Mouse (Mus musculus): ENCODE results near the gene Acot7. TPM values are rescaled to one million over a fixed set of nuclear protein-coding genes. Genes with fewer than 3 reads are reported as not detected.

Gene Acot7
- total RNA-seq, 2 experiments from 2014 or later, result 9.7 to 19.4 TPM

DNA sequence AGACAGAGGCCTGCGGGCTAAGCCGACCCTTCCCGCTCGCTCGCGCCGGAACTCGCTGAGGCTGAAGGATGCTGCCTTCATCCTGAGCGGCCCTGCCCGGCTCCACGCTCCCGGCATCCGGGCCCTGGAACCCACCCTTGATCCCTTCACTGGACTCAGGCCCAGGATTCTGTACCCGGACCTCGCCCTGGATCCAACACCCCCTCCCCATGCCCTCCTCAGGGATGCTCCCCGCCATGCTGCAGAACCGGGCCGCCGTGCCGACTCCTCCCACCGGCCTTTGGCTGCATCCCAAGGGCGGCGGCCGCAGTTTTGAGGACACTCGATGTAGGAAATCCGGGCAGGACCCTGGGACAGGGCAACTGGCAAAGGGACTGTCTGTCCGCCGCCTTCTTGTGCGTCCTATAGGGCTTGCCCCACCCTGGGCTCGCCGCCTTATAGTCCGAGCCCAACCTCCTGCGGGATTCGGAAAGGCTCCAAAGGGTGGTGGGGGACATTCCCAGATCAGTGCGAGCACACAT, 470 bp downstream of the Acot7 start:
- peak; percentile 42 for ATAC-seq (replicated peaks; ENCODE audit: low FRiP score, poor library complexity, severe bottlenecking)

DNA sequence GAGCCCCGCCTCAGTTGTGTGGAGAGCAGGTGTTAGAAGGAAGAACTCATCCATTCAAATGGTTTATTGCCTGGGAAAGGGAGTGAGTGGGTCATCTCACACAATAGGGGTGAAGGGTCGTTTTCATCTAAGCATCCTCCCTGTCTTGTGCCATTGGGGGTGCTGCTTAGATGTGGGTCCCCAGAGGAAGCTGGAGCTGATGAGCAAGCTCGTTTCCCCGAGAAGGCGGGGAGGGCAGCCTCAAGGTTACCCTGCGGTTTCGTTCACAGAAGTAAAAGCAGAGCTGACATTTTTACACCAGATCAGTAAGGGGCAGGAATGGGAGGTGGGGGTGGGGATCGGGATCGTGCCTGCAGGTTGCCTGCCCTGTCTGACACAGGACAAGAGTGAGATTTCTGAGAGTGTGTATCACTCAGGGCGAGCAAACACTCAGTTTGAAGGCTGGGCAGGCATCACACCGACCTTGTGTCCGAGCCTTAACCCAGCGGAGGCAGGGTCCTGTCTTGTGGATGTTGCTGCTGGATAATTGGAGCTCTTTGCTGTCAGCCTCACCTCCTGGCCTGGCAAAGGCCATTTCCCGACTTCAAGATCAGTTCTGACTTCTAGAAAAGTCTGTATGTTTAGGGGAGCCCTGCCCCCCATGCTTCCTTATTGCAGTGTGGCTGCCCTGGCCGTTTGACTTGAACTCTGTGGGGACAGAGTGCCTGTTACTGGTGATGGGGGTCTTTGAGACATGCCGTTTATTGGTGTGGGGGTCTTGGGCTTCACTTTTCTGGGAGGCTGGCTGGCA, 1.2 kb downstream of the Acot7 start:
- no peak for ATAC-seq (replicated peaks; ENCODE audit: low FRiP score, poor library complexity, severe bottlenecking)

DNA sequence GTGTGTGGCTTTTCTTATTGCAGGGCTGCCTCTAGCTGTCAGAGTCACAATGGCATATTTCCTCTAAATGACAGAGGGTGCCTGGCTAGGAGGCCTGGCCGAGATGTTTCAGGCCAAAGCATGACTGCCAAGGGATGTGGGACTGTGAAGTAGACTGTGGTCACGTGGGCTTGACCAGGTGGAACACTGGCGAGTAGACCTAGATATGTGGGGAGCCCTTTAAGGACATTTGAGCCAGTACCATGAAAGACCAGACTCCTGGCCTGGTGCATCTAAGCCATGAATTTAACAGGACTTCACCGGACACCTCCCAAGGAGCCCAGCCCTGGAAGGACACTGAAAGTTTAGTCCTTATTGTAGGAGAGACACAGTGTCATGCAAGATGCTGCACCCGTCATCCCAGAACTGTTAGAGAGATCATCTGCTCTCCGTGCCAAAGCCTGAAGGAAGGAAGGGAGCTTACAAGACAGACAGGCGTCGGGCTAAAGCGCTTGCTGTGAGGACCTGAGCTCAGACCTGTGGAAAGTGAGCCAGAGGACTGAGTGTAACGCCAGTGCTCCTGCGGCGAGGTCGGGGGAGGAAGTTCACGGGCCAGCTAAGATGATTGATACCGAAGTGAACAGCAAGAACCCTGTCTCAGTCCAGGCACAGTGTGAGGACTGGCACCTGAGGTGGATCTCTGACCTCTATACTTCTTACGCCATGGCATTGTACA, 2.2 kb downstream of the Acot7 start:
- no peak for ATAC-seq (replicated peaks; ENCODE audit: low FRiP score, poor library complexity, severe bottlenecking)

- no peak for ATAC-seq (replicated peaks; ENCODE audit: low FRiP score, poor library complexity, severe bottlenecking)
Observed at GRCm38 (mm10) chr4:152182205-152182604, 4.3 kb downstream of the Acot7 start.

- ATAC-seq (replicated peaks; ENCODE audit: low FRiP score, poor library complexity, severe bottlenecking), result no peak
Observed at GRCm38 (mm10) chr4:152184353-152185035, 6.6 kb downstream of the Acot7 start.

- ATAC-seq (replicated peaks; ENCODE audit: low FRiP score, poor library complexity, severe bottlenecking), result no peak
Observed at GRCm38 (mm10) chr4:152185137-152185509, 7.2 kb downstream of the Acot7 start.

- ATAC-seq (replicated peaks; ENCODE audit: low FRiP score, poor library complexity, severe bottlenecking), result no peak
Observed at GRCm38 (mm10) chr4:152185510-152186204, 7.7 kb downstream of the Acot7 start.

- no peak for ATAC-seq (replicated peaks; ENCODE audit: low FRiP score, poor library complexity, severe bottlenecking)
Observed at GRCm38 (mm10) chr4:152186205-152187082, 8.5 kb downstream of the Acot7 start.

- ATAC-seq (replicated peaks; ENCODE audit: low FRiP score, poor library complexity, severe bottlenecking), result no peak
Observed at GRCm38 (mm10) chr4:152187142-152187541, 9.2 kb downstream of the Acot7 start.

DNA sequence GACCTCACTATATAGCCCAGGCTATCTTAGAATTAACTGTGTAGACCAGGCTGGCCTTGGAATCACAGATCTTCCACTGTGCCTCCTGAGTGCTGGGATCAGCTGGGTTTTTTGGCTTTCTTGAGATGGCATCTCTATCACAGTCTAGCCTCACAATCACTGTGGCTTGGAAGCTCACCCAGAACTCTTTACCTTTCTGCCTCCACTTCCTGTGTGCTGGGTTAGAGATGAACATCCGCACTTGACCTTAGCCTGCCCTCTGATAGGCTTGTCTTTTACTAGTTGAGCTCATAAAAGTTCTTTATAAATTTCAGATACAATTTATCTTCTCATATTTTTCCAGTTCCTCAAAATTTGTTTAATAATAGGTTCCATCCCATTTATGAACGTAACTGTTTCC, 10.7 kb downstream of the Acot7 start:
- ATAC-seq (replicated peaks; ENCODE audit: low FRiP score, poor library complexity, severe bottlenecking), result no peak

GRCm38 (mm10) chr4:152189071-152189470, 11.1 kb downstream of the Acot7 start:
- no peak for ATAC-seq (replicated peaks; ENCODE audit: low FRiP score, poor library complexity, severe bottlenecking)

GRCm38 (mm10) chr4:152189691-152190090, 11.8 kb downstream of the Acot7 start:
- ATAC-seq (replicated peaks; ENCODE audit: low FRiP score, poor library complexity, severe bottlenecking), result no peak

DNA sequence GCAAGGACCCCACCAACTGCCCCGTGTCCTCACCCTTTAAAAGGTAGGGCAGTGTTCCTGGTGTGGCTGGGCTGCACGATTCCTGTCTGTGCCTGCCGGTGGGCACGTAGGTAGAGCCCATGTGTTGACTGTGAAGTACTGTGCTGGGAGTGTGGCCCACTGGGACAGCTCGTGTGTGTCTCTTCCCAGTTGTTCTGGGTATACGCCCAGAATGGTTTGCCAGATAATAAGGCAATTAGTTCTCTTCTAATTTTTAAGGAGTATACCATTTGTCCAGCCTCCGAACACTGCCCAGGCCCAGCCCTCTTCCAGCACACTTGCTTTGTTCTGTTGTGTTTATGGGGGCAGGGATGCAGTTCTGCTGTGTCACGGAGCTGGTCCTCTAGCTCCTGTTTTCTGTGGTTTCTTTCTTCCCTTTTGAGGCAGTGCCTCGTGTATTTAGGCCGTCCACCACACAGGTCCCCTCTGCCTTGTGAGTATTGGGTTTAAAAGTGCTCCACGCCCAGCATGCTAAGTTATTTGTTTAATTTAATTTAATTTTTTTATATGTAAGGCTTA, 12.2 kb downstream of the Acot7 start:
- ATAC-seq (replicated peaks; ENCODE audit: low FRiP score, poor library complexity, severe bottlenecking), result no peak

DNA sequence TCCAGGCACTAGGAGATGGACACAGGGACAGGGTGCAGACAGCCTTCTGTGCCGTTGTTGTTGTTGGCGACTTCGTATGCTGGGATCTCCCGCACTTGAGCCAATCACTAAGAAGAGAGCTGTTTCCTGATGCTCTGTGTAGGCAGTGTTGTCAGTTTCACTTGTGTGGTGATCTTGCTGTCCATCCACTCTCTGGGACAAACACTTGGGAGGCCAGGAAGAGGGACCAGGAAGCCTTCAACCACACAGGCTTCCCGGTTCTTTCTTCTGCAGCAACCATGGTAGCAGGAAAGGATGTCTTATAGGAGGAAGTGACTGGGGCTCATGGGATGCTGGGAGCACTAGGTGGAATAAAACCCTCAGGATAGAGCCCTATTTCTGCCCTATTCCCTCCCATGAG, 12.8 kb downstream of the Acot7 start:
- no peak for ATAC-seq (replicated peaks; ENCODE audit: low FRiP score, poor library complexity, severe bottlenecking)

- ATAC-seq (replicated peaks; ENCODE audit: low FRiP score, poor library complexity, severe bottlenecking), result no peak
Observed at GRCm38 (mm10) chr4:152192569-152192968, 14.6 kb downstream of the Acot7 start.

GRCm38 (mm10) chr4:152194476-152195175, 16.7 kb downstream of the Acot7 start:
- no peak for ATAC-seq (replicated peaks; ENCODE audit: low FRiP score, poor library complexity, severe bottlenecking)

DNA sequence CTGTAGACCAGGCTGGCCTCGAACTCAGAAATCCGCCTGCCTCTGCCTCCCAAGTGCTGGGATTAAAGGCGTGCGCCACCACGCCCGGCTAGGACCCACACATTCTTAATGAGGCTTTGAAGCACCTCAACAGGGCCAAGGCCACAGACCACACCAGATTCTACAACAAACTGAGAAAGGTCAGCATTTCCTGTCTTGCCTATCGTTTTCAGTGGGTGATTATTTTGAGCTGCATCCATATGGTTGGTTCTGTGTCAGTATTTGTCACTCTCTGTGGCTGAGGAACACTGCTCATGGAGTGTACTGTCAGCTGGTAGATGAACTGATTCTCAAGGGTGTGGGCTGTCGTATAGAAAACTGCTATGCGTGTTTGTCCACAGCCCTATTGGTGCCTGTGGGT, 18.3 kb downstream of the Acot7 start:
- ATAC-seq (replicated peaks; ENCODE audit: low FRiP score, poor library complexity, severe bottlenecking), result no peak

DNA sequence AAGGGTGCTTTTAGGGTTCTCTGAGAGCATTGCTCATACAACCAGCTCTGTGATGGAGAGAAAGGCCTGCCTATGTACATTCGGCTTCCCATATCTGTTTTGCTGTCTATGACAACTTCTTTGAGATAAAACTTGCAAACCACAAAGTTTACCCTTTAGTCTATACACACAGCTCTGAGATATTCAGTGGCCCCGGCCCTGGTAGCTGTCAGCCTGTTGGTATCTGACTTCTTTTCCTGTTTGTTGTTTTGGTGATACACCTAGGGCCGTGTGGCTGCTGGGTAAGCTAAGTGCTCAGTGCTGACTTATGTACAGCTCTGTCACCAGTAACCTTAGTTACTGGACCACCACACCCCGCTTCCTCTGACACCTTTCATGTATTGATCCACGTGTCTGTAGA, 19.6 kb downstream of the Acot7 start:
- ATAC-seq (replicated peaks; ENCODE audit: low FRiP score, poor library complexity, severe bottlenecking), result no peak
